Mouse (Mus musculus) thymus, postnatal 14 days (tissue): ENCODE measurements around the gene Cebpg.

Source experiments
- DNase-seq: peaks from one replicate; pipeline ENCODE4 v3.0.0; 2021

Gene Cebpg

GRCm38 (mm10) chr7:35023251-35023650, 33.1 kb downstream of the Cebpg start:
- no peak for DNase-seq

DNA sequence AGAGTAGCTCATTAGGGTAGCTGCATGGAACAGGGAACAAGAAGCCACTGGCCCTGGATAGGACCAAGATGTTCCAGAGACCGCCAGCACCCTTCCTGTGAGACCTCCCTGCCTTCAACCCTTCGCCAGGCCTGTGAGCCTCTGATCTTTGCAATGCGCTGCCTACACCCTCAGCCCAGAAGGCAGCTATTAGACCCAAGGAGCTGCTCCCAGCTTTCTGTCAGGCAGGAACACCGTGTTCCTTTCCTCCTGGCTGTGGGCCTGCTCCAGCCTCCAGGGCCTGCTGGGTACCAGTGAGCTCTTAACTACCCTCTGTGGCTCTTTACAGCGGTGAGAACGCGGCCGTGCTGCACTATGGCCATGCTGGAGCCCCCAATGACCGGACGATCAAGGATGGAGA, 35.0 kb downstream of the Cebpg start:
- DNase-seq: no peak

GRCm38 (mm10) chr7:35015252-35015651, 41.1 kb downstream of the Cebpg start:
- no peak for DNase-seq

DNA sequence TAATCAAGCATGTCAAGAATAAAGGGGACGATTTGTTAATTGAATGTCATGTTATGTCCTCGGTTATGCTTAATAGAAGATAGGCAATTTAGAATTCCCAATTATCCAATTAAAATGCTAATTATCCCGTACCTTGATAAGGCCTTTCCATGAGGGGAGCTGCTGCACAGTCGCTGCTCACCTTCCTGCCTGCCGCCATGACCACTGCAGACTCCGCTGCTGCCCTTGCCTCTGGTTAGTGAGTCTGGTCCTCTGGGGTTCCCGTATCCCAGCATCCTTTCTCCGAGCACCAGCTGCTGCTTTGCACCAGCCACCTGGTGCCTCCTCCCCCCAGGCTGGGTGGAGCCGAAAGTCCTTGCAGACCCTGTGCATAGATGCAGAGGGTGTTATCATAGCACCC, 43.1 kb downstream of the Cebpg start:
- DNase-seq: no peak

- DNase-seq: no peak
Observed at GRCm38 (mm10) chr7:35006661-35007060, 49.7 kb downstream of the Cebpg start.

GRCm38 (mm10) chr7:35003171-35003737, 53.1 kb downstream of the Cebpg start:
- DNase-seq: no peak

DNA sequence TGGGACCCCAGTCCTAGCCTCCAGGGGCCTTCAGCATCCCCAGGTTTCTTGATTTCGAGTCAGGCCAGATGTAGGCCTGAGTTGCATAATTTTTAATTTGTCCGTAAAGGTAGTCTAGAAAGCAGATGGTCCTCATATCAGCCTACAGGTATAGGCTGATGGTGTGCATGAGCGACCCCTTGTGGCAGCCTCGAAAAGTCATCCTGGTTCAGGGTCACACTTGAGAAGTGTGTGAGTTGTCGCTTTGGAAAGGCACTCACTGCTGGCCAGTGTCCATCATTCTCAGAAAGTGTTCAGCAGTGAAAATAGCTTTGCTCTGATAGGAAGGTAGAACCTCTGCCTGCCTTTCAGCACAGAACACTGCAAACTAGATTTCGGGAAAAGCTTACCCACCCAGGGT, 55.5 kb downstream of the Cebpg start:
- DNase-seq: peak; percentile 55
